Mouse (Mus musculus) hindbrain, embryonic 10.5 days (tissue): ENCODE results near the gene Des. TPM values are rescaled to one million over a fixed set of nuclear protein-coding genes. Genes with fewer than 3 reads are reported as not detected.

ENCODE experiments used
- DNase-seq: peaks from one replicate; pipeline ENCODE4 v3.0.0-alpha.2; 2017; ENCODE audit warnings: low spot score
- H3K27ac ChIP-seq: fragments of 300-500 bp; sonication (generic); 2 replicates; pipeline ENCODE4 v1.5.1; 2016; ENCODE audit warnings: mild to moderate bottlenecking, moderate library complexity
- H3K27me3 ChIP-seq: fragments of 300-500 bp; sonication (generic); 2 replicates; pipeline ENCODE4 v1.6.1; 2016; ENCODE audit warnings: mild to moderate bottlenecking; ENCODE audit not compliant: poor library complexity, insufficient read depth, severe bottlenecking
- H3K36me3 ChIP-seq: fragments of 300-500 bp; sonication (generic); 2 replicates; pipeline ENCODE4 v1.6.1; 2016; ENCODE audit warnings: mild to moderate bottlenecking, moderate library complexity
- H3K4me1 ChIP-seq: fragments of 300-500 bp; sonication (generic); replicated peaks from 2 replicates; pipeline ENCODE4 v1.6.1; 2016; ENCODE audit warnings: mild to moderate bottlenecking
- H3K4me3 ChIP-seq: fragments of 300-500 bp; sonication (generic); 2 replicates; pipeline ENCODE4 v1.5.1; 2016; ENCODE audit warnings: mild to moderate bottlenecking, moderate library complexity
- H3K9me3 ChIP-seq: fragments of 300-500 bp; sonication (generic); 2 replicates; pipeline ENCODE4 v1.6.1; 2016; ENCODE audit warnings: mild to moderate bottlenecking, moderate library complexity
- WGBS: fragments of 180-500 bp; shearing (Covaris S2); methylation state at CpG from one replicate; pipeline ENCODE4 v1.1.7; 2016; 5-methylcytosine and 5-hydroxymethylcytosine counted together
- polyA plus RNA-seq: library from polyadenylated mRNA; unstranded; fragments of >200 nt; fragmentation: Nextera tagmentation; extraction: Ambion mirVana; gene quantifications from 2 replicates; pipeline ENCODE4 v1.2.1, GENCODE M21; 2016

The Des gene
- polyA plus RNA-seq, 1 experiment from 2014 or later = 4.5 TPM

DNA sequence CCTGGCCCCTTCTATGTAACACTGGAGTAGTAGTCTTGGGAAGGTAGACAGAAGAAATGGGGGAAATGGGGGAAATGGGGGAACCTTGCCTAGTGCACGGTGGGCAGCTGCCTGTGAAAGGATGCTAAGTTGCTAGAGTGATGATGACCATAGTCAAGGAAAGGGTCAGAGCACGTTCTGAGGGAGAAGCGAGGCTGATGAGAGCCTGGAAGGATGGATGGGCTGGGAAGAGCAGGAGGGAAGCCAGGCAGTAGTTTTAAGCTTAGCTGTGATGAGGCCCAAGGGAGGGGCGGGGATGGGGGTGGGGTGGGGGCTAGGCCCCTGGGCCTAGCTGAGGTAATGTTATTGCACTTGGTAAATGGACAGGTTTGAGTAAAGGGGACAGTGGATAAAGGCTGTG lies 994 bp downstream of the Des start:
- no peak overlapping the region for H3K27ac ChIP-seq
- peak overlapping the region; percentile 49 for H3K4me3 ChIP-seq
- 43% methylated on average over 4 of the region's 4 CpGs for WGBS
- DNase-seq = no peak
- H3K9me3 ChIP-seq = no peaks in the 10 kb centered on the region
- H3K27me3 ChIP-seq = peaks cover 75% of the 10 kb centered on the region
- H3K36me3 ChIP-seq = no peaks in the 10 kb centered on the region
- H3K4me1 ChIP-seq = peaks cover 27% of the 10 kb centered on the region

DNA sequence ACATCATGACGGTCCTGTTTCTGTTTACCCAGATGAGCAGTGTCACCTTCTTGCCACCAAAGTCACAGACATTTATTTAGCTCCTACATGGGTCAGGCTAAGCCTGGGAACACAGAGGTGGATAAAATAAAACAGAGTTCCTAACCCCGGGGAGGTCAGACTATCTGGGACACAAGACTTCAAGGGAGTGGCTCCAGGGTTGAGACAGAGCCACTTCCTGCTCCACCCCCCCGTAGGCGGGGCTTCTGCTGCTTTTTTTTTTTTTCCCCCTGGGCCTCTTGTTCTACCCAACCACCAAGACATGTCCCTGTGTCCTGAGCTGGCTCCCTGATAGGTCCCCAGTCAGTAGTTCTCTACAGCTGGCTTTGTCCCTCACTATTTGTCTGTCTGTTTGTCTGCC lies 1.6 kb downstream of the Des start:
- Histone ChIP-seq H3K27ac (no peak overlapping the region), H3K27me3 (peaks cover 79% of the 10 kb centered on the region), H3K4me3 (no peak overlapping the region), H3K36me3 (no peaks in the 10 kb centered on the region), H3K9me3 (no peaks in the 10 kb centered on the region), H3K4me1 (peaks cover 27% of the 10 kb centered on the region)
- DNase-seq = no peak
- WGBS = 46% methylated on average over 4 of the region's 4 CpGs

DNA sequence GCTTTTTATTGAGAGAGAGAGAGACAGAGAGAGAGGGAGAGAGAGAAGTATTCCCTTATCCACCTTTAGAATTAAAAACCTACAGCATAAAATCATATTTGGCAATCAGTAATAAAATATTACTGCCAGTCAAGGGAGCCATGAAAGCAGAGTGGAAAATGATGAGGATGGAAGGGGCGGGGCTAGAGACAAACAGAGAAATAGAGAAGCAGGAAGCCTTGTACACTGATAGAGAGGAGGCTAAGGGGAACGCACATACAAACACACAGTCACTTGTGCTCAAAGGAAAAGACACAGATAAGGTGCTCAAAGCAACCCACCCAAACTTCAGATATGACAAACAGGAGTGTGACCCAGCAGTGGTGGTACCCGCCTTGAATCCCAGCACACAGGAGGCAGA lies 3.7 kb downstream of the Des start:
- no peak overlapping the region for H3K4me3 ChIP-seq
- 82% methylated on average over 3 of the region's 3 CpGs for WGBS
- peaks cover 68% of the 10 kb centered on the region for H3K27me3 ChIP-seq
- no peak overlapping the region for H3K27ac ChIP-seq
- no peaks in the 10 kb centered on the region for H3K36me3 ChIP-seq
- H3K4me1 ChIP-seq = peaks cover 32% of the 10 kb centered on the region
- H3K9me3 ChIP-seq = no peaks in the 10 kb centered on the region
- no peak for DNase-seq

DNA sequence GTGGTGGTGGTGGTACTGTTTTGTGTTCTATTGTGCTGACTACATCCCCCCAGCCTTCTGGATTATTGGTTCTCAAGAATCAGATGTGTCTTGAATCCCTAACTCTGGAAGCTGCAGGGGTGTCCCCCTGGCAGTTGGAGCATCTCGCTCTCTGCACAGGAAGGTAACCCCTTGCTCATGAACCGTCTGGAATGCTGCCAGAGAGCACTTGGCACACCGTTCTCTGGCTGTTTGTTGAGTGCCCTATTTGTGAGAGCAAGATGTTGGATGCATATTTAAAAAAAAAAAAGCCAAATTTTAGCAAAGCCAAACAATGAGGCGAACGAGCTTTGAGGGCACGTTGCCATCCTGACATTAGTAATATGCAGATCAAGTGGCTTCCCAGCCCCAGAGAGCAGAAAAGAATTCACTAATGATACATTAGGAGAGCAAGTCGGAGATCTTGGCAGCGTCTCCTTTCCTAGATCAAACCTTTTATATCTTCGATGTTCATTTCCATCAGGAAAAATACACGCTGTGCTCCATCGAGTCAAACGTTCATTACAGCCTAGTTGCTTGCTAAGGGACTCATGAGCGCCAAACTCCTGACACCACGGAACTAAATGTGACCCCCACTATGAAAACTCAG lies 5.5 kb downstream of the Des start:
- H3K36me3 ChIP-seq = no peaks in the 10 kb centered on the region
- DNase-seq = no peak
- no peak overlapping the region for H3K4me3 ChIP-seq
- WGBS = 90% methylated on average over 14 of the region's 14 CpGs
- H3K27me3 ChIP-seq = peaks cover 62% of the 10 kb centered on the region
- no peaks in the 10 kb centered on the region for H3K9me3 ChIP-seq
- no peak overlapping the region for H3K27ac ChIP-seq
- peaks cover 32% of the 10 kb centered on the region for H3K4me1 ChIP-seq

DNA sequence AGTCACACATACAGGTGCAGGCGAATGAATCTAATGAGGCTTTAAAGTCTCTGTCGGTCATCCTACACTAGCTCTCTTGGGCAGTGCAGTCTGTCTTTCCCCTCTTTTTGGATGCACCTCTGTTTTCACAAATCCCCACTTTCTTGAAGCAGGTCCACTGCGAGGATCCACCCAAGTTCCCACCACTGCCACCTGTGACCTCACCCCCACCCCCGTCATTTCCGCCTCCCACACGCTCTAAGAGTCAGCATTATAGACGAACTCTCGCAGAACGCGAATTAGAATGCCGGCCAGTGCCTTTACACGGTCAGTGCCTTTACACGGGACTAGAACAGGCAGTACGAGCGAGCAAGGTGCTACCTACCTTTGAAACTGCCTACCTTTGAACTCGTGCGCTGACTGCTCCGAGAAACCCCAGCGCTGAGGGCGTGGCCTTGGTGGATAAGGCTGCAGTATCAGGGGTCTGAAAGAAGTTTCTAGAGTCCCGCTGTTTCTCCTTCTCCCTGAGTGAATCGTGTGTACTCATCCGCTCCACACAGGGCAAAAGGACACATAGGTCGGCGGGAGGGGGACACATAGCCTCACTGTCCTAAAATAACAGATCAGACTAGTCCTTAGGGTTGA lies 9.3 kb downstream of the Des start:
- Histone ChIP-seq H3K4me1 (peaks cover 37% of the 10 kb centered on the region), H3K36me3 (no peaks in the 10 kb centered on the region), H3K4me3 (no peak overlapping the region), H3K27ac (no peak overlapping the region), H3K9me3 (no peaks in the 10 kb centered on the region), H3K27me3 (peaks cover 35% of the 10 kb centered on the region)
- no peak for DNase-seq
- 46% methylated on average over 25 of the region's 25 CpGs for WGBS

DNA sequence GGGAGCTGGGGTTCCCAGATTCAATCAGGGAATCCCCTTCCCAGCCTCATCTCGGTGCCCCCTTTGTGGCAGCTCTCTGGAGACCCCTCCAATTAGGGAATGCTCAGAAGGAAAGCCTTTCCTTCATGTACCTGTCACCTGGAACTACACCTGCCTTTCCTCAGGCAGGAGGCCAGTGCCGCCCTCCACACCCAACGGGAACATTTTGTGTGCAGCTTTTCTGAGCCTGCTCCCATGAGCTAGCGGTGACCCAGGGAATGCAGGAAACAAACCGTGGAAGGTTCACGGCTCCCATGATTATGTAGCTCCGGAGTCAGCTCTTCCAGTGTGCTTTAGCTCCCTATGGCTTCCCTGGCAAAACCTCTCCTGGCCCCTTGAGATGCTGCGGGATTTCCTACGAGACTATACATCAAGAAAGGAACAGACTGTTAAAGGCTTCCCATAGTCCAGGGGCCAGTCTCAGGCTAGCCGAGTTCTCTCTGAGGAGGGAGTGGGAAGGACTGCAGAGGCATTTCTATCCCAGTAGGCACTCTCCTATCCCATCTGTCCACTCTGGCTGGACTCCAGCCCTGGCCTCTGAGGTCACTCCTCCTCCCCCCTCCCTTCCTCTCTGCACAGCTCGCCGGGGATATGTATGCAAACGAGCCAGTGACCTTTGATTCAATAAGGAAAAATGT lies 10.0 kb downstream of the Des start:
- H3K4me1 ChIP-seq = peaks cover 43% of the 10 kb centered on the region
- peak; percentile 57 for DNase-seq

DNA sequence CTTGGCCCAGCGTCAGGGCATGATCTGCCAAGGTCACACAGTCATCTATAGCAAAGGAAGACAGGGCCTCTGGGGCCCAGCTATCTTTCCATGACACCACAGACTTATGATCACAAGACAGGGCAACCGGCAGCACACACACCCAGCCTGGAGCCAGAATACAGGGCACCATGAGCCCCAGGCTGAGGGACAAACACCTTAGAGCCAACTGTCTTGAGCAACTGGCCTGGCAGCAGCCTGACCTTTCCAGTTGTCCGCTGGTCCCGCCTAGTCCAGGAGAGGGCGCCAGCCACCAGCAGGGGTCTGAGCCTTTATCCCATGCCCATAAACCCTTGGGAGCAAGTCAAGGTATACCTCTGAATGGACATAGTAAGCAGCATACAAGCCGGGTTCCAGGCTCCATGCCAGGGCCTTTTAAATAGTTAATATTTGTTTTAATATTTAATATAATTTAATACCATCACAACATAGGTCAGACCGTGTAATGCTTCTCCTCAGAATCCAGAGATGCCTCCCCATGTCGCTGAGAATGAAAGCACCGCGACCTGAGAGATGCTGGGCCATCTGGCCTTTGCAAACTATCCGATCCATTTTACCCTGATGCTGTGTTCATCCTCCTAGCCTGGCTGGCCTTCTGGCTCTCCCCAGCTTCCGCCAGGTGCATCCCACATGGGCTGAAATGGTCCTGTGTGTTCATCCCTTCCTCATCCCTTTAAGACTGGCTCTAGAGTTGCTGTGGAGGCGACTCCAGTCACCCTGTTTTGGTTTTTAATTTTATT lies 11.4 kb downstream of the Des start:
- Histone ChIP-seq H3K9me3 (no peaks in the 10 kb centered on the region), H3K27me3 (peaks cover 45% of the 10 kb centered on the region), H3K36me3 (no peaks in the 10 kb centered on the region), H3K4me3 (no peak overlapping the region), H3K27ac (no peak overlapping the region), H3K4me1 (peaks cover 53% of the 10 kb centered on the region)
- 60% methylated on average over 13 of the region's 13 CpGs for WGBS
- peak; percentile 57 for DNase-seq

More for the DNA sequence above, 10.0 kb downstream of the Des start:
- H3K9me3 ChIP-seq = no peaks in the 10 kb centered on the region
- no peaks in the 10 kb centered on the region for H3K36me3 ChIP-seq
- H3K4me3 ChIP-seq = no peak overlapping the region
- 46% methylated on average over 13 of the region's 13 CpGs for WGBS
- peak overlapping the region; percentile 9; the same call in 1 of the 2 replicates for H3K27ac ChIP-seq
- peaks cover 36% of the 10 kb centered on the region for H3K27me3 ChIP-seq

DNA sequence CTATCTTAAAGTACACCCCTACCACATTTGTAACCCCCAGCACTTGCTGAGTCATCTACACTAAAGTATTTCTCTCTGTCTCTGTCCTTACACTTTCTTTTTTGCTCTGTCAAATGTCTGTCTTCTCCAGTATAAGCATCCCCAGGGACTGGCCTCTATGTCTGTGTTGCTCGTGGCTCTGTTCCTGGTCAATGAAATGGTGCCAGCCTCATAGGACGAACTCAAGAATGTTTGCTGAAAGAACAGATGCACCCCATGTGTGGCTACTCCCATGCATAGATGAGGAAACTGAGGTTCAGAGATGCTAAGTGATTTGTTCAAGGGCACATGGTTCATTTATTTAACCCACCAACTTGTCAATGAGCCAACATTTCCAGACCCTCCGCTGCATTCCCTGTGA lies 12.3 kb downstream of the Des start:
- 77% methylated on average over 3 of the region's 3 CpGs for WGBS
- Histone ChIP-seq H3K4me1 (peaks cover 48% of the 10 kb centered on the region), H3K9me3 (no peaks in the 10 kb centered on the region), H3K4me3 (no peak overlapping the region), H3K27me3 (peaks cover 51% of the 10 kb centered on the region), H3K36me3 (no peaks in the 10 kb centered on the region), H3K27ac (no peak overlapping the region)
- no peak for DNase-seq

DNA sequence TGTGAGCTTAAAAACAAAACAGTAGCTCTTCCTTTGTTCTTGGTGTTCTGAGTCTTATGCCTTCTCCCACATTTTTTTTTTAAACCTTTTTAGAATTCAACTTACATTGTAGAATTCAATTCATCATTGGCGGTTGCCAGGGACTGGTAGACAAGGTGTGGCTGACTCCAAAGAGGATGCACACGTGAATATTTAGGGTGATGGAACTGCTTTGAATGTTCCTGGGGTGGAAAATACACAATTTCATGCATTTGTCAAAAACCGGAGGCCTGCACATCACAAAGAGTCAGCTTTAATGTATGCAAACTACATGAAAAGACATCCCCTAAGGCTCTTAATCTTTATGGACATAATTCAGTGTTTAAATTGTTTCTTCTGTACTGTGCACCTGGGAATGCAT lies 13.1 kb downstream of the Des start:
- Histone ChIP-seq H3K36me3 (no peaks in the 10 kb centered on the region), H3K4me3 (no peak overlapping the region), H3K27ac (no peak overlapping the region), H3K27me3 (peaks cover 57% of the 10 kb centered on the region), H3K9me3 (no peaks in the 10 kb centered on the region), H3K4me1 (peaks cover 48% of the 10 kb centered on the region)
- no peak for DNase-seq
- WGBS = 61% methylated on average over 3 of the region's 3 CpGs

DNA sequence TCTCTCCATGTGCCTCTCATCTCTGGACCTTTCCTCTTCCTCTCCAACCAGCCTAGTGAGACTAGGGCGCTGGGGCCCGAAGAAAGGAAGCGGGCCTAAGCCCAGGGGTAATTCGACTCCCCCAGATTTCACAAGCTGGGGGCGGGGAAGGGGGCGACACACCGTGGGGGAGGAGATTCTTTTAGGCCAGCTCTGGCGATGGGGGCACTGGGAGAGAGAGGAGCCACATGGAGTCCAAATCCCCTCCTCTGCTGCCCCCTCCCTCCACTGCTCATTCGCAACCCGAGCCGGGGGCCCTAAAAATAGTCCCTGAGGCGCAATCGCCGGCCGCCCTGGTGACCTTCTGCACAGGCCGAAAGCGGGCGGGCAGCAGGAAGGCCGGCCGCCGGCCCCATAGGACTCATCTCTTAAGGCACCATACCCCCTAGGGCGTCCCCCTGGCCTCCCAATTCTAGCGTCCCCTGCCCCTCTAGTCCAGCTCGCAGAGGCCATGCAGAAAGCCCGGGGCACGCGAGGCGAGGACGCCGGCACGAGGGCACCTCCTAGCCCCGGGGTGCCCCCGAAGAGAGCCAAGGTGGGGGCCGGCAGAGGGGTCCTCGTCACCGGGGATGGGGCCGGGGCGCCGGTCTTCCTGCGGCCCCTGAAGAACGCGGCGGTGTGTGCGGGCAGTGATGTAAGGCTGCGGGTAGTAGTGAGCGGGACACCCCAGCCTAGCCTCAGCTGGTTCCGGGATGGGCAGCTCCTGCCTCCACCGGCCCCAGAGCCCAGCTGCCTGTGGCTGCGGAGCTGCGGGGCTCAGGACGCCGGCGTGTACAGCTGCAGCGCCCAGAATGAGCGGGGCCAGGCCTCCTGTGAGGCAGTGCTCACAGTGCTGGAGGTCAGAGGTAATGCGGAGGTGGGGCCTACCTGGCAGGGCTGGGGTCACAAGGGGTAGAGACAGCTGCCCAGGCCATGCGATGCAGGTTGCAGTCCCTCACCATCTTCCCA lies 15.1 kb downstream of the Des start, which contains the start of gene Speg:
TSS of gene Speg (plus strand) at position 348 of the 987 bp plus-strand sequence.
- Histone ChIP-seq H3K27ac (peak within 1 kb of the TSS; percentile 76), H3K36me3 (no peaks in the 10 kb centered on the region), H3K27me3 (peaks cover 64% of the 10 kb centered on the region), H3K4me3 (peak within 1 kb of the TSS; percentile 43), H3K4me1 (peaks cover 48% of the 10 kb centered on the region), H3K9me3 (no peaks in the 10 kb centered on the region)
- DNase-seq = peak; percentile 31
- 5% methylated on average over 56 of the region's 57 CpGs for WGBS

DNA sequence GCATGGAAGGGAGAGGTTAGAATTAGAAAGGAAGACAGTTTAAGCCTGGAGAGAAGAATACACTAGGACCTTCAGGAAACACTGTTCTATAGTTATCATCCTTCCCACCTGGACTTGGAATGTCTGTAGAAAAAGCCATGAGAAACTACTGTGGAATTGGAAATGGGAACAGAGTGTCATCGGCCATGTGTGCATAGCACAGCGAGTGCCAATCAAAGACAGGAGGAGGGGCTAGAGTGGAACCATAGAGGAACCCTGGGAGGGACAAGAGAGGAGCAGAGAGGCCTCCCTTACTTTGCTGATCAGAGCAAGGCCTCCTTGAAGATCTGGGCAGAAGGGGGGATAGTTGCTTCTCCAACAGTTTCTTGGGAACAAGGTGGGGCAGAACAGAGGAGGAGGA lies 19.1 kb downstream of the Des start:
- 80% methylated on average over 2 of the region's 2 CpGs for WGBS

DNA sequence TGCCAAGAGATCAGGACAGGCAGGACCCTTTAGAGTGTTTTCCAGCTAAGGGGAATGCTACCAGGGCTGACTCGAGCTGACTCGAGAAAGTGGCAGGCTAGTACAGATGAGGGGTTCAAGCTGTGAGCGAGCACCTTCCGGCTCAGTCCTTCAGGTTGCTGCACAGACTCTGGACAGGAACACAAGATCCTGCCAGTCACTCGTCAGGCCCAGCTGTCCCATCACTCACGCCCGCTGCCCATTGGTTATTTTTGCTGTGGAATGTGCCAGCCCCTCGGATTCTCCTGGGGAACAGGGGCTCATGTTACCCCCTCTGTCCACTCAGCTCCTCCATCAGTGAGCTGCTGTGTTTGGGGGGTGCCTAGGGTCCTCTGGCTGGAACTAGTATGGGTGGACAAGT lies 19.8 kb downstream of the Des start:
- H3K27ac ChIP-seq = 0 out of 2 replicates have a peak overlapping the region, but pooled peaks have one; percentile 35
- H3K4me3 ChIP-seq = no peak overlapping the region
- H3K4me1 ChIP-seq = peaks cover 63% of the 10 kb centered on the region
- WGBS = 58% methylated on average over 8 of the region's 8 CpGs
- H3K27me3 ChIP-seq = peaks cover 87% of the 10 kb centered on the region
- no peaks in the 10 kb centered on the region for H3K36me3 ChIP-seq
- no peaks in the 10 kb centered on the region for H3K9me3 ChIP-seq
- no peak for DNase-seq

More for the DNA sequence above, 19.1 kb downstream of the Des start:
- Histone ChIP-seq H3K9me3 (no peaks in the 10 kb centered on the region), H3K4me1 (peaks cover 64% of the 10 kb centered on the region), H3K4me3 (no peak overlapping the region), H3K27me3 (peaks cover 87% of the 10 kb centered on the region), H3K27ac (peak overlapping the region; percentile 16; the same call in 1 of the 2 replicates), H3K36me3 (no peaks in the 10 kb centered on the region)
- DNase-seq = no peak
